In genomic region chr6:146304088-146304487, GRCm38 (mm10) we compare ENCODE assay signal across 23 mouse cellular contexts.
"Had no signal": no experiment of that assay in that cellular context is flagged by ENCODE, and none has a peak within 500 bp of the region (broad histone marks: within the 10 kb centered on the region; RNA-seq: fewer than 3 reads in every experiment).

No protein-coding gene starts in this region.

- H3K4me3 ChIP-seq: heart, adult 2 months; heart, embryonic 13.5 days; heart, embryonic 15.5 days; hindbrain, embryonic 13.5 days; hindbrain, embryonic 15.5 days; layer of hippocampus, adult 2 months; left cerebral cortex, adult 2 months; limb, embryonic 10.5 days; limb, embryonic 12.5 days; liver, embryonic 13.5 days; liver, embryonic 15.5 days had no signal

- H3K9ac ChIP-seq: forebrain, postnatal 0 days; heart, embryonic 13.5 days; heart, embryonic 15.5 days; hindbrain, embryonic 13.5 days; hindbrain, embryonic 15.5 days; limb, embryonic 12.5 days; liver, embryonic 13.5 days; liver, embryonic 15.5 days; liver, postnatal 0 days had no signal

- H3K27ac ChIP-seq: heart, adult 2 months; heart, embryonic 13.5 days; heart, embryonic 15.5 days; hindbrain, embryonic 13.5 days; hindbrain, embryonic 15.5 days; hindbrain, postnatal 0 days; layer of hippocampus, adult 2 months; left cerebral cortex, adult 2 months; limb, embryonic 10.5 days; liver, embryonic 13.5 days; liver, embryonic 15.5 days had no signal

- DNase-seq: forebrain, postnatal 0 days; gastrocnemius, postnatal 14 days; gastrocnemius, postnatal 36 days; heart, adult 11 months; heart, adult 2 months; heart, postnatal 14 days; heart, postnatal 36 days; liver; liver, embryonic 13.5 days; liver, postnatal 0 days had no signal

- H3K4me1 ChIP-seq: liver, embryonic 13.5 days; liver, embryonic 15.5 days had no signal

- H3K36me3 ChIP-seq: heart, embryonic 15.5 days; hindbrain, embryonic 13.5 days; hindbrain, embryonic 15.5 days; limb, embryonic 10.5 days; limb, embryonic 12.5 days; liver, embryonic 13.5 days; liver, embryonic 15.5 days had no signal

- ATAC-seq: forebrain, postnatal 0 days; hindbrain, postnatal 0 days; intestine, embryonic 16.5 days; liver, postnatal 0 days had no signal

- H3K9me3 ChIP-seq: heart, embryonic 13.5 days; heart, embryonic 15.5 days; hindbrain, embryonic 13.5 days; hindbrain, embryonic 15.5 days; limb, embryonic 10.5 days; limb, embryonic 12.5 days; liver, embryonic 13.5 days; liver, embryonic 15.5 days had no signal

- H3K27me3 ChIP-seq: heart, embryonic 13.5 days; heart, embryonic 15.5 days; hindbrain, embryonic 13.5 days; hindbrain, embryonic 15.5 days; limb, embryonic 12.5 days; liver, embryonic 13.5 days; liver, embryonic 15.5 days had no signal

- H3K4me2 ChIP-seq: heart, embryonic 11.5 days; heart, embryonic 13.5 days; heart, embryonic 15.5 days; hindbrain, embryonic 13.5 days; hindbrain, embryonic 15.5 days; limb, embryonic 12.5 days; liver, embryonic 11.5 days; liver, embryonic 13.5 days; liver, embryonic 15.5 days had no signal
